Mouse (Mus musculus) midbrain, embryonic 11.5 days (tissue): ENCODE data around the gene Jmy. TPM values are rescaled to one million over a fixed set of nuclear protein-coding genes. Genes with fewer than 3 reads are reported as not detected.

Source experiments
- ATAC-seq: fragments of 200-750 bp; cut with Nextera tagmentation; 2 replicates; pipeline ENCODE4 v1.8.0; 2017; ENCODE audit warnings: moderate TSS enrichment, moderate library complexity; ENCODE audit not compliant: low FRiP score
- DNase-seq: peaks from one replicate; pipeline ENCODE4 v3.0.0; 2015; ENCODE audit warnings: low spot score; ENCODE audit errors: missing footprints
- H3K27ac ChIP-seq: fragments of 300-500 bp; sonication (generic); 2 replicates; pipeline ENCODE4 v1.5.1; 2014; ENCODE audit warnings: low read depth, low read length
- H3K27me3 ChIP-seq: fragments of 300-500 bp; sonication (generic); 2 replicates; pipeline ENCODE4 v1.6.1; 2014; ENCODE audit warnings: mild to moderate bottlenecking, low read length, moderate library complexity, mixed read lengths; ENCODE audit not compliant: control insufficient read depth, insufficient read depth
- H3K36me3 ChIP-seq: fragments of 300-500 bp; sonication (generic); 2 replicates; pipeline ENCODE4 v1.6.1; 2014; ENCODE audit warnings: mild to moderate bottlenecking, low read length, moderate library complexity, mixed read lengths; ENCODE audit not compliant: control insufficient read depth, insufficient read depth
- H3K4me1 ChIP-seq: fragments of 300-500 bp; sonication (generic); 2 replicates; pipeline ENCODE4 v1.6.1; 2014; ENCODE audit warnings: low read length; ENCODE audit not compliant: control insufficient read depth, insufficient read depth
- H3K4me2 ChIP-seq: fragments of 300-500 bp; sonication (generic); 2 replicates; pipeline ENCODE4 v1.6.1; 2014; ENCODE audit warnings: mild to moderate bottlenecking, moderate library complexity
- H3K4me3 ChIP-seq: fragments of 300-500 bp; sonication (generic); 2 replicates; pipeline ENCODE4 v1.5.1; 2014; ENCODE audit warnings: low read depth, low read length
- H3K9ac ChIP-seq: fragments of 300-500 bp; sonication (generic); 2 replicates; pipeline ENCODE4 v1.6.1; 2014; ENCODE audit warnings: low read length
- H3K9me3 ChIP-seq: fragments of 300-500 bp; sonication (generic); 2 replicates; pipeline ENCODE4 v1.6.1; 2016; ENCODE audit warnings: low read length; ENCODE audit not compliant: control insufficient read depth
- WGBS: fragments of 180-500 bp; shearing (Covaris S2); extraction: QIAGEN DNeasy Blood & Tissue Kit; methylation state at CpG from one replicate; pipeline ENCODE4 v1.1.7; 2014; 5-methylcytosine and 5-hydroxymethylcytosine counted together
- polyA plus RNA-seq: library from polyadenylated mRNA; unstranded; fragments of >200 nt; fragmentation: Nextera tagmentation; extraction: Ambion mirVana; gene quantifications from 2 replicates; pipeline ENCODE4 v1.2.1, GENCODE M21; 2014

Gene Jmy
- polyA plus RNA-seq, 1 experiment from 2014 or later: 3.5 TPM

GRCm38 (mm10) chr13:93427920-93428876, 71.4 kb downstream of the Jmy start:
- DNase-seq (no peak), ATAC-seq (no peak)
- Histone ChIP-seq H3K27me3 (no peaks in the 10 kb centered on the region), H3K4me2 (no peak overlapping the region), H3K9me3 (no peaks in the 10 kb centered on the region), H3K4me3 (no peak overlapping the region), H3K9ac (no peak overlapping the region), H3K27ac (no peak overlapping the region), H3K4me1 (no peaks in the 10 kb centered on the region), H3K36me3 (no peaks in the 10 kb centered on the region)
- 92% methylated on average over 5 of the region's 5 CpGs for WGBS

GRCm38 (mm10) chr13:93423224-93423623, 76.4 kb downstream of the Jmy start:
- H3K27ac ChIP-seq: no peak overlapping the region
- H3K27me3 ChIP-seq: no peaks in the 10 kb centered on the region
- H3K4me1 ChIP-seq: no peaks in the 10 kb centered on the region
- no peak overlapping the region for H3K4me2 ChIP-seq
- H3K9me3 ChIP-seq: no peaks in the 10 kb centered on the region
- H3K9ac ChIP-seq: no peak overlapping the region
- ATAC-seq (no peak), DNase-seq (no peak)
- H3K36me3 ChIP-seq: no peaks in the 10 kb centered on the region
- no peak overlapping the region for H3K4me3 ChIP-seq
- WGBS: 91% methylated on average over 2 of the region's 2 CpGs

GRCm38 (mm10) chr13:93419779-93420178, 79.8 kb downstream of the Jmy start:
- Histone ChIP-seq H3K4me2 (no peak overlapping the region), H3K4me1 (no peaks in the 10 kb centered on the region), H3K4me3 (no peak overlapping the region), H3K9ac (no peak overlapping the region), H3K27me3 (no peaks in the 10 kb centered on the region), H3K36me3 (no peaks in the 10 kb centered on the region), H3K9me3 (no peaks in the 10 kb centered on the region), H3K27ac (no peak overlapping the region)
- no peak for ATAC-seq
- no peak for DNase-seq
- WGBS: 81% methylated on average over 2 of the region's 2 CpGs

- no peak overlapping the region for H3K27ac ChIP-seq
- ATAC-seq (no peak), DNase-seq (no peak)
- no peak overlapping the region for H3K9ac ChIP-seq
- no peak overlapping the region for H3K4me2 ChIP-seq
- H3K9me3 ChIP-seq: no peaks in the 10 kb centered on the region
- H3K4me1 ChIP-seq: no peaks in the 10 kb centered on the region
- no peak overlapping the region for H3K4me3 ChIP-seq
- H3K27me3 ChIP-seq: no peaks in the 10 kb centered on the region
- H3K36me3 ChIP-seq: no peaks in the 10 kb centered on the region; the same call in 1 of the 2 replicates
- WGBS: 90% methylated on average over 2 of the region's 2 CpGs
Measured at GRCm38 (mm10) chr13:93418292-93418691, 81.3 kb downstream of the Jmy start.

GRCm38 (mm10) chr13:93415055-93415454, 84.6 kb downstream of the Jmy start:
- Histone ChIP-seq H3K9ac (no peak overlapping the region), H3K9me3 (no peaks in the 10 kb centered on the region), H3K27me3 (no peaks in the 10 kb centered on the region), H3K36me3 (no peaks in the 10 kb centered on the region; the same call in 1 of the 2 replicates), H3K4me3 (no peak overlapping the region), H3K4me1 (no peaks in the 10 kb centered on the region), H3K4me2 (no peak overlapping the region), H3K27ac (no peak overlapping the region)
- DNase-seq (no peak), ATAC-seq (no peak)
- WGBS: 95% methylated on average over 5 of the region's 5 CpGs

- ATAC-seq (no peak), DNase-seq (no peak)
Measured at GRCm38 (mm10) chr13:93410343-93410742, 89.3 kb downstream of the Jmy start.

GRCm38 (mm10) chr13:93406855-93407254, 92.8 kb downstream of the Jmy start:
- Histone ChIP-seq H3K27me3 (no peaks in the 10 kb centered on the region), H3K4me3 (no peak overlapping the region), H3K36me3 (no peaks in the 10 kb centered on the region), H3K9ac (no peak overlapping the region), H3K4me1 (no peaks in the 10 kb centered on the region), H3K4me2 (no peak overlapping the region), H3K9me3 (no peaks in the 10 kb centered on the region), H3K27ac (no peak overlapping the region)
- WGBS: 88% methylated on average over 5 of the region's 5 CpGs
- ATAC-seq: no peak
- no peak for DNase-seq

More at GRCm38 (mm10) chr13:93410343-93410742, 89.3 kb downstream of the Jmy start:
- Histone ChIP-seq H3K27ac (no peak overlapping the region), H3K9ac (no peak overlapping the region), H3K27me3 (no peaks in the 10 kb centered on the region), H3K4me1 (no peaks in the 10 kb centered on the region), H3K36me3 (no peaks in the 10 kb centered on the region; the same call in 1 of the 2 replicates), H3K4me3 (no peak overlapping the region), H3K4me2 (no peak overlapping the region), H3K9me3 (no peaks in the 10 kb centered on the region)
- 87% methylated on average over 4 of the region's 4 CpGs for WGBS

- Histone ChIP-seq H3K4me1 (no peaks in the 10 kb centered on the region), H3K4me3 (no peak overlapping the region), H3K27ac (no peak overlapping the region), H3K36me3 (no peaks in the 10 kb centered on the region), H3K9me3 (peaks cover 2% of the 10 kb centered on the region; the same call in 1 of the 2 replicates), H3K9ac (no peak overlapping the region), H3K4me2 (no peak overlapping the region), H3K27me3 (no peaks in the 10 kb centered on the region)
- ATAC-seq (no peak), DNase-seq (no peak)
- WGBS: 95% methylated on average over 7 of the region's 7 CpGs
Measured at GRCm38 (mm10) chr13:93401947-93402346, 97.7 kb downstream of the Jmy start.

GRCm38 (mm10) chr13:93399710-93400216, 99.8 kb downstream of the Jmy start:
- DNase-seq (no peak), ATAC-seq (no peak)
- peaks cover 2% of the 10 kb centered on the region; the same call in 1 of the 2 replicates for H3K9me3 ChIP-seq
- H3K4me1 ChIP-seq: no peaks in the 10 kb centered on the region
- WGBS: 92% methylated on average over 5 of the region's 5 CpGs
- no peaks in the 10 kb centered on the region for H3K27me3 ChIP-seq
- no peak overlapping the region for H3K9ac ChIP-seq
- H3K27ac ChIP-seq: no peak overlapping the region
- H3K36me3 ChIP-seq: no peaks in the 10 kb centered on the region
- H3K4me2 ChIP-seq: no peak overlapping the region
- H3K4me3 ChIP-seq: no peak overlapping the region
